Mouse (Mus musculus): ENCODE data around the gene Adamts18.

GRCm38 (mm10) chr8:113882558-113882957 is 34.0 kb upstream of the Adamts18 start:
- no peak for TF ChIP-seq CTCF (IDR thresholded peaks at IDR 0.05; ENCODE audit: borderline replicate concordance, extremely low read depth, insufficient read depth, insufficient read length)
- TF ChIP-seq POLR2A (IDR thresholded peaks at IDR 0.05; ENCODE audit: borderline replicate concordance, extremely low read depth, insufficient read depth, insufficient read length, poor library complexity, severe bottlenecking), result no peak
